Mouse (Mus musculus) CH12.LX (cell line): ENCODE data around the gene Tbc1d16. TPM values are rescaled to one million over a fixed set of nuclear protein-coding genes. Genes with fewer than 3 reads are reported as not detected.

Source experiments
- DNase-seq: peaks from one replicate; pipeline ENCODE4 v3.0.0-alpha.2; 2013; ENCODE audit errors: extremely low read depth
- H3K27ac ChIP-seq: 2 replicates; pipeline ENCODE4 v1.5.1; 2012; ENCODE audit warnings: low read depth, mild to moderate bottlenecking, control low read depth, moderate library complexity; ENCODE audit not compliant: insufficient read depth
- H3K27me3 ChIP-seq: replicated peaks from 2 replicates; pipeline ENCODE3; 2012; ENCODE audit warnings: inconsistent platforms
- H3K36me3 ChIP-seq, 2 experiments: replicated peaks in 1 of 2; 2 replicates each; pipeline versions ENCODE3 to v1.6.1; 2012; ENCODE audit warnings: inconsistent platforms in 1 of 2, low read length in 1 of 2, mild to moderate bottlenecking in 1 of 2, mixed read lengths in 1 of 2, moderate library complexity in 1 of 2; ENCODE audit not compliant: control insufficient read depth in 1 of 2, insufficient read depth in 1 of 2
- H3K4me1 ChIP-seq, 2 experiments: 2 replicates each; pipeline ENCODE4 v1.6.1; 2012; ENCODE audit warnings: inconsistent platforms in 1 of 2, moderate library complexity in 1 of 2; ENCODE audit not compliant: insufficient read depth in 2 of 2, control insufficient read depth in 1 of 2
- H3K4me2 ChIP-seq: 2 replicates; pipeline ENCODE4 v1.6.1; 2012; ENCODE audit warnings: low read depth, mild to moderate bottlenecking, control low read depth; ENCODE audit not compliant: poor library complexity, insufficient read depth, severe bottlenecking
- H3K4me3 ChIP-seq, 3 experiments: fragments of 150-350 bp in 1 of 3; sonication (generic) in 1 of 3; replicated peaks in 1 of 3; 2 replicates each; pipeline versions ENCODE3 to v1.5.1; 2011 to 2012; ENCODE audit warnings: low read depth in 2 of 3, low read length in 2 of 3, mild to moderate bottlenecking in 2 of 3, moderate library complexity in 2 of 3, control low read depth in 1 of 3, improper control_type of control experiment in 1 of 3, inconsistent platforms in 1 of 3, mixed read lengths in 1 of 3; ENCODE audit not compliant: poor library complexity in 1 of 3
- H3K79me2 ChIP-seq: replicated peaks from 2 replicates; pipeline ENCODE4 v1.6.1; 2012; ENCODE audit warnings: mild to moderate bottlenecking, moderate library complexity; ENCODE audit not compliant: control insufficient read depth, poor library complexity, insufficient read depth, severe bottlenecking; ENCODE audit errors: extremely low read depth
- H3K9ac ChIP-seq: 2 replicates; pipeline ENCODE4 v1.6.1; 2012; ENCODE audit warnings: low read depth, mild to moderate bottlenecking, control low read depth, moderate library complexity; ENCODE audit not compliant: insufficient read depth
- H3K9me3 ChIP-seq: replicated peaks from 2 replicates; pipeline ENCODE3; 2012; ENCODE audit warnings: low read length, inconsistent platforms, mixed read lengths
- CHD1 ChIP-seq: IDR thresholded peaks from 2 replicates; pipeline ENCODE4 v1.6.1; 2012; ENCODE audit warnings: low read depth, low read length, improper control_type of control experiment, inconsistent platforms
- CHD2 ChIP-seq: IDR thresholded peaks from 2 replicates; pipeline ENCODE4 v1.6.1; 2011; ENCODE audit warnings: low read length, improper control_type of control experiment
- CTCF ChIP-seq, 2 experiments: IDR thresholded peaks in 1 of 2; conservative IDR thresholded peaks in 1 of 2; 2 replicates each; pipeline ENCODE4 v1.5.1; 2011 to 2012; ENCODE audit warnings: low read depth in 2 of 2, low read length in 2 of 2, improper control_type of control experiment in 1 of 2, inconsistent platforms in 1 of 2, mild to moderate bottlenecking in 1 of 2, moderate library complexity in 1 of 2
- E2F4 ChIP-seq: IDR thresholded peaks from 2 replicates; pipeline ENCODE4 v1.6.1; 2011; ENCODE audit warnings: low read depth, low read length, improper control_type of control experiment; ENCODE audit not compliant: insufficient replicate concordance
- ETS1 ChIP-seq: conservative IDR thresholded peaks from 2 replicates; pipeline ENCODE4 v1.6.1; 2012; ENCODE audit warnings: low read depth, mild to moderate bottlenecking, inconsistent platforms, low read length, improper control_type of control experiment, moderate library complexity
- HCFC1 ChIP-seq: IDR thresholded peaks from 2 replicates; pipeline ENCODE4 v1.6.1; 2012; ENCODE audit warnings: low read depth, mild to moderate bottlenecking, inconsistent platforms, low read length, improper control_type of control experiment
- IRF4 ChIP-seq: IDR thresholded peaks from 2 replicates; pipeline ENCODE4 v1.6.1; 2014; ENCODE audit warnings: low read depth, mild to moderate bottlenecking, inconsistent platforms, low read length, improper control_type of control experiment
- JUN ChIP-seq: IDR thresholded peaks from 2 replicates; pipeline ENCODE4 v1.6.1; 2011; ENCODE audit warnings: low read depth, mild to moderate bottlenecking, low read length, improper control_type of control experiment, moderate library complexity; ENCODE audit not compliant: insufficient read depth
- JUND ChIP-seq: conservative IDR thresholded peaks from 2 replicates; pipeline ENCODE4 v1.6.1; 2011; ENCODE audit warnings: low read depth, low read length, improper control_type of control experiment
- MYC ChIP-seq: IDR thresholded peaks from 2 replicates; pipeline ENCODE4 v1.6.1; 2011; ENCODE audit warnings: low read depth, mild to moderate bottlenecking, improper control_type of control experiment, low read length
- NELFE ChIP-seq: IDR thresholded peaks from 2 replicates; pipeline ENCODE4 v1.6.1; 2011; ENCODE audit warnings: low read depth, low read length, improper control_type of control experiment
- NRF1 ChIP-seq: IDR thresholded peaks from 2 replicates; pipeline ENCODE4 v1.6.1; 2014; ENCODE audit warnings: low read depth, mild to moderate bottlenecking, inconsistent platforms, low read length, improper control_type of control experiment, moderate library complexity
- POLR2A ChIP-seq: IDR thresholded peaks from 2 replicates; pipeline ENCODE4 v1.6.1; 2011; ENCODE audit warnings: low read depth, mild to moderate bottlenecking, improper control_type of control experiment, low read length
- RCOR1 ChIP-seq: conservative IDR thresholded peaks from 2 replicates; pipeline ENCODE4 v1.6.1; 2012; ENCODE audit warnings: low read depth, mild to moderate bottlenecking, inconsistent platforms, low read length, improper control_type of control experiment
- SMC3 ChIP-seq: IDR thresholded peaks from 2 replicates; pipeline ENCODE4 v1.6.1; 2011; ENCODE audit warnings: low read depth, low read length, improper control_type of control experiment
- TBP ChIP-seq: conservative IDR thresholded peaks from 2 replicates; pipeline ENCODE4 v1.6.1; 2011; ENCODE audit warnings: low read depth, low read length, improper control_type of control experiment
- TCF12 ChIP-seq: IDR thresholded peaks from 2 replicates; pipeline ENCODE4 v1.6.1; 2014; ENCODE audit warnings: low read depth, mild to moderate bottlenecking, inconsistent platforms, low read length, improper control_type of control experiment
- USF1 ChIP-seq: IDR thresholded peaks from 2 replicates; pipeline ENCODE4 v1.6.1; 2014; ENCODE audit warnings: low read depth, mild to moderate bottlenecking, inconsistent platforms, low read length, improper control_type of control experiment
- USF2 ChIP-seq: conservative IDR thresholded peaks from 2 replicates; pipeline ENCODE4 v1.6.1; 2011; ENCODE audit warnings: low read depth, low read length, improper control_type of control experiment
- ZKSCAN1 ChIP-seq: IDR thresholded peaks from 2 replicates; pipeline ENCODE4 v1.6.1; 2012; ENCODE audit warnings: low read depth, inconsistent platforms, low read length, improper control_type of control experiment, borderline replicate concordance
- ZMIZ1 ChIP-seq: IDR thresholded peaks from 2 replicates; pipeline ENCODE4 v1.6.1; 2012; ENCODE audit warnings: low read depth, mild to moderate bottlenecking, inconsistent platforms, low read length, improper control_type of control experiment
- dilution Hi-C: fragments of 300-500 bp; cut with MboI; formaldehyde crosslinking; loops from 2 replicates; pipeline ENCODE4 v1.14.3; 2020; ENCODE audit warnings: low sequenced_read_pairs; ENCODE audit not compliant: extremely low pct_unique_long_range_greater_than_20kb, extremely low pct_ligation_motif_present
- in situ Hi-C: fragments of 300-500 bp; cut with MboI; formaldehyde crosslinking; loops from 3 replicates; pipeline ENCODE4 v1.14.3; 2019; ENCODE audit warnings: low sequenced_read_pairs, low pct_ligation_motif_present, low pct_unique_long_range_greater_than_20kb, mixed read lengths
- polyA plus RNA-seq: library from polyadenylated mRNA; unstranded; fragments of >175 nt; gene quantifications from 2 replicates; pipeline ENCODE4 v1.2.1, GENCODE M21; 2012; ENCODE audit warnings: low read depth; ENCODE audit not compliant: insufficient read length
- total RNA-seq, 2 experiments: library from RNA; depleted of rRNA; stranded (reverse); fragments of 300-350 nt in 1 of 2; fragments of >200 nt in 1 of 2; gene quantifications; 2 replicates each; pipeline ENCODE4 v1.2.3; 2012 to 2014

Tbc1d16 gene
- total and polyA plus RNA-seq, 3 experiments, result 0.79 to 15.9 (median 2.7) TPM

DNA sequence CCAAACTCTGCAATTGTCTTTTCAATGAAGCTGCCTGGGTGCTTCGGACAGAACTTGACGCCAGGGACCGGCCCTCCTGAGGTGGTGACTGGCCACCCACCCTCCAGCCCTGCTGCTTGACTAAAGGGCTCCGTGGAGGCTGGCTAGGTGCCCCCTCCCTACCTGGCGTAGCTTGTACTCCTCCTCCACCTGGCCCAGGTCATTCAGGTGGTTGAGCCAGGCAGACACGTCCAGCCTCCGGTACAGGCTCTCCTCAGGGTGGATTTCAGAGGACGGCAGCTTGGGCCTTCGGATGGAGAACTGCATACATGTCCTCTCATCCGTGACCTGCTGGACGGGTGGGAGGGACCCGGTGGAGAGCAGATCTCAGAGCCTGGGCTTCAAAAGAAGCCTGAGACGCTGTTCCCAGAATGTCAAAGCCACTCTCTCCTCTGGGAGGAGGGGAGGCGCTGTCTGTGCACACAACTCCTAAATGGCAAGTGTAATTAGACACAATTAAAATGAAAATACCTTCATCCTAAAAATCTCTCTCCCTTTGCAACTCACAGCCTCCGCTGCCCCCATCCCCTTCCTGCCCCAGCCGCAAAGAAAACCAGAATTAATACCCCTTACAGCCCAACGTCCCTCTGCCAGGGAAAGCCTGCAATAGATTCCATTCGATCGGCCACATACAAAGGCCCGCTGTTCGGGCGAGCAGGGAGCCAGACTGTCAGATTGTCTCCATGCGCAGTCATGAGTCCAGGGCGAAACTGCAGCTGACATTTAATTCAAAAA is 71.6 kb downstream of the Tbc1d16 start:
- DNase-seq, result no peak
- TF ChIP-seq CHD1, result no peak
- 0 out of 2 replicates have a peak, but pooled peaks have one; percentile 51 for TF ChIP-seq ZMIZ1
- Histone ChIP-seq H3K9me3 (no peaks in the 10 kb centered on the region), H3K9ac (peak overlapping the region; percentile 23), H3K27me3 (peaks cover 8% of the 10 kb centered on the region), H3K4me2 (peak overlapping the region; percentile 75), H3K27ac (peak overlapping the region; percentile 60; the same call in 1 of the 2 replicates), H3K4me1 (peaks cover 52 to 71% of the 10 kb centered on the region in 2 experiments), H3K36me3 (peaks cover 17 to 18% of the 10 kb centered on the region in 2 experiments), H3K4me3 (peak overlapping the region in 1 of 3 experiments; percentile 9), H3K79me2 (no peaks in the 10 kb centered on the region)
- in situ Hi-C loops (no loop called here), dilution Hi-C loops (no loop called here)

DNA sequence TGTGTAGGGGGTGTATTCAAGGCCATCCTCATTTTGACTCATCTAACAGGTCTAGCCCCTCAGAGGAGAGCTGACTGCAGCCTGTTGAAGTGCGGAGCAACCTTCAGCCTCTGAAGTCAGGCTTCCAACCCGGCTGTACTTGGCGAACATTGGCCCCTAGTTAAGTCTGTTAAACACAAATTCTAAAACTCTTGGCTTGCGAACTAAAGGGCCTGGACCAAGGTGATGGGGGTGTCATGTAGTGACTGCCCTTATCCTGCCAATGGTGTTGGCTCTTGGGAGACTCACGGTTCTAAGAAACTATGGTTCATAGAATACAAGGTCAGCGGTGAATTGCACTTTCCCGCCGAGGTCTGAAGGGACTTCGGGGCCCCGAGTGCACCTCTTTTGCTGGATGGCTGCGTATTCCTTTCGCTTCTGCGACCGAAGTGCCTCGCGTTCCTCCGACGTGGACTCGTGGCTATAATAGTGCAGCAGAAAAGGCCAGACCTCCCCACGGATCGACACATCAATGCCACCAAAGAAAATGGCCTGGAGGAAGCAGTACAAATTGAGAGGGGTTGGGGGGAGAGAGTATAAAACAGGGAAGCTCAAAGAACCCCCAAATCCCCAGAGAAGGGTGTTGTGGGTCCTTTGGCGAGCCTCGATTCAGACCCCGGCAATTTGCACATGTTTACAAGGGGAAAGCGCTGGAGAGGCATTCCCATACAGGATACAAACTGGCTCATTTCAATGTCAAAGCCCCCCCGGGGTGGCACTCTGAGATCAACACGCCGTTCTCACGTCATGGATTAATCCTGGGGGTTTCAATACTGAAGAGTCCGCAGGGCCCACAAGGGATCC is 72.4 kb downstream of the Tbc1d16 start:
- no peak for DNase-seq
- no peaks in the 10 kb centered on the region for H3K9me3 ChIP-seq
- H3K4me2 ChIP-seq, result no peak overlapping the region
- H3K27ac ChIP-seq, result no peak overlapping the region
- peaks cover 8% of the 10 kb centered on the region for H3K27me3 ChIP-seq
- peaks cover 17 to 18% of the 10 kb centered on the region in 2 experiments for H3K36me3 ChIP-seq
- H3K4me1 ChIP-seq, result peaks cover 52 to 73% of the 10 kb centered on the region in 2 experiments
- in situ Hi-C loops (no loop called here), dilution Hi-C loops (no loop called here)
- peak overlapping the region; percentile 23; the same call in 1 of the 2 replicates for H3K9ac ChIP-seq
- TF ChIP-seq MYC (no peak), IRF4 (no peak), ZKSCAN1 (no peak), JUND (no peak), CHD1 (no peak), NRF1 (no peak)
- H3K4me3 ChIP-seq, result no peak overlapping the region
- H3K79me2 ChIP-seq, result no peaks in the 10 kb centered on the region

DNA sequence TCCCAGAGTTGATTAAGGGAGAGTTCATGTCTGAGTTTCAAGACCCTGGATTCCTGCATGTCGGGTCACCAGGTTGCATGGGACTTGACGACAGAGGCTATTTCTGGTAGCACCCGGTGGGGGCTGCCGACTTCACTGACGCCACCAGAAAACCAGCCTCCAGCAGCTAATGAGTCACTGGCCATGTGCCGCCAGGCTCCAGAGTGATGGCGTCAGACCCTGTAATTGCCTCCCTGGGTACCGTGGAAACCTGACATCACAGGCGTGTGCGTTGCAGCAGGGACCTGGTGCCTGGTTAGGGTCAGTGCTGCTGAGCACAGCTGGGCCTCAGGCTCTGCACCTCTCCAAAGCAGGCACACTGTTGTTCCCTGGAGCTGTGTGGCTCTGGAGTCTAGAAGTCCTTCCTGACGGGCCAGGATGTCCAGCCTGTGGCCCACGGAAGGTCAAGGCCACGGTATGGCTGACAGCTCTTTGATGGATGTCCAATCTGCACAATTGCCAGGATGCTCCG is 75.9 kb downstream of the Tbc1d16 start:
- Histone ChIP-seq H3K4me1 (peaks cover 60 to 73% of the 10 kb centered on the region in 2 experiments), H3K4me2 (peak overlapping the region; percentile 9; the same call in 1 of the 2 replicates), H3K79me2 (no peaks in the 10 kb centered on the region), H3K9ac (no peak overlapping the region), H3K4me3 (peak overlapping the region in 2 of 3 experiments; percentile 0 to 42), H3K9me3 (no peaks in the 10 kb centered on the region), H3K36me3 (peaks cover 17 to 18% of the 10 kb centered on the region in 2 experiments), H3K27me3 (peaks cover 12% of the 10 kb centered on the region), H3K27ac (peak overlapping the region; percentile 8; the same call in 1 of the 2 replicates)
- dilution Hi-C loops (no loop called here), in situ Hi-C loops (loop anchor here (5.0 kb wide), 1 partner anchor 35 kb away; no protein-coding TSS in a partner anchor)
- DNase-seq, result peak; percentile 66
- TF ChIP-seq TBP (no peak), SMC3 (0 out of 2 replicates have a peak, but pooled peaks have one; percentile 2), CTCF (conservative IDR thresholded peaks at IDR 0.05 in 1 of 2, IDR thresholded peaks at IDR 0.05 in 1 of 2; ENCODE audit: low read depth in 2 of 2, low read length in 2 of 2) (no peak), CHD2 (no peak), POLR2A (no peak), RCOR1 (no peak), TCF12 (peak; percentile 84), JUN (peak; percentile 59; the same call in 1 of the 2 replicates), ETS1 (peak; percentile 98), NELFE (no peak), USF2 (no peak), E2F4 (no peak), USF1 (peak; percentile 23), ZMIZ1 (no peak), ZKSCAN1 (no peak), HCFC1 (0 out of 2 replicates have a peak, but pooled peaks have one; percentile 21)
